11 mouse cellular contexts compared by ENCODE assay signal in the genomic region with DNA sequence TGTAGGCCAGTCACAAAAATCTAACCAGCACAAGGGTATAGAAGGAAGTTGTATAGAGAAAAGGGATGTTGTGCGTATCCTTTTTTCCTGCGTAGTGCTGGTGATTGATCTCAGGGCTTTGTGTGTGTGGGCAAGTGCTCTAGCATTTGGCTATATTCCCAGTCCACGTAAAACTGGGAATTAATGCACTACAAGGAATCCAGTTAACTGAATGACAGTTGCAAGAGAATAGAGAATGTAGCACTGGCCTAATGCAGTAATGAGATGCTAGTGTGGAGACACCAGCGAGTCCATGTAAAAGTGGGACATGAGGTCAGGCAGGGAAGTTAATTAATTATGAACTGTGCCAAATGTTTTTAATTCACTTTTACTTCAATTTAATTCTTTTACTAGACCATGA.
"Had no signal": no experiment of that assay in that cellular context is flagged by ENCODE, and none has a peak within 500 bp of the region (broad histone marks: within the 10 kb centered on the region; RNA-seq: fewer than 3 reads in every experiment).

No protein-coding gene starts in this region.

- H3K9ac ChIP-seq: limb, embryonic 12.5 days; liver, embryonic 13.5 days; liver, postnatal 0 days; lung, embryonic 15.5 days; midbrain, embryonic 15.5 days; neural tube, embryonic 13.5 days had no signal

- H3K27ac ChIP-seq: limb, embryonic 12.5 days; liver, embryonic 13.5 days; lung, embryonic 15.5 days; midbrain, embryonic 15.5 days; neural tube, embryonic 13.5 days had no signal

- H3K4me1 ChIP-seq: limb, embryonic 12.5 days; liver, embryonic 13.5 days; lung, embryonic 15.5 days; midbrain, embryonic 15.5 days had no signal

- H3K4me2 ChIP-seq: limb, embryonic 12.5 days; liver, embryonic 13.5 days; lung, embryonic 15.5 days; midbrain, embryonic 15.5 days; neural tube, embryonic 13.5 days had no signal

- H3K27me3 ChIP-seq: limb, embryonic 12.5 days; liver, embryonic 13.5 days; lung, embryonic 15.5 days; midbrain, embryonic 15.5 days; neural tube, embryonic 13.5 days had no signal

- ATAC-seq: liver, postnatal 0 days; midbrain, embryonic 15.5 days had no signal

- DNase-seq: kidney, postnatal 10 days; liver; liver, embryonic 13.5 days; liver, postnatal 0 days; right cerebral cortex, adult 18-20 months; right cerebral cortex, postnatal 25 days; thymus, postnatal 36 days had no signal

- H3K4me3 ChIP-seq: limb, embryonic 12.5 days; liver, embryonic 13.5 days; lung, embryonic 15.5 days; midbrain, embryonic 15.5 days; neural tube, embryonic 13.5 days had no signal

- H3K9me3 ChIP-seq: limb, embryonic 12.5 days; liver, embryonic 13.5 days; lung, embryonic 15.5 days; midbrain, embryonic 15.5 days; neural tube, embryonic 13.5 days had no signal
